Mouse (Mus musculus): ENCODE results near the gene Nanos1. TPM values are rescaled to one million over a fixed set of nuclear protein-coding genes. Genes with fewer than 3 reads are reported as not detected.

Nanos1 gene
- total and polyA plus RNA-seq, 3 experiments = 0.14 to 0.29 (median 0.20) TPM

GRCm38 (mm10) chr19:60799867-60800569, 44.2 kb downstream of the Nanos1 start:
- intact Hi-C loops (cut with DNase I) = no loop called here
- no peak for DNase-seq
- Histone ChIP-seq H3K27me3 (ENCODE audit: control insufficient read depth, insufficient read depth, low read length) (no peaks in the 10 kb centered on the region), H3K4me1 (ENCODE audit: control insufficient read depth, insufficient read depth, low read length) (no peaks in the 10 kb centered on the region), H3K36me3 (ENCODE audit: control insufficient read depth, insufficient read depth, low read length) (no peaks in the 10 kb centered on the region), H3K4me3 (no peak overlapping the region), H3K27ac (no peak overlapping the region), H3K79me2 (replicated peaks; ENCODE audit: control insufficient read depth, insufficient read depth, low read length) (no peaks in the 10 kb centered on the region), H3K9ac (ENCODE audit: low read depth, low read length) (no peak overlapping the region)
- TF ChIP-seq CTCF (IDR thresholded peaks at IDR 0.05) (no peak), POLR2A (IDR thresholded peaks at IDR 0.05; ENCODE audit: insufficient read depth, low read depth, low read length) (no peak), EP300 (IDR thresholded peaks at IDR 0.05; ENCODE audit: insufficient read depth, low read depth, low read length) (no peak)
- WGBS = 77% methylated on average over 7 of the region's 7 CpGs

GRCm38 (mm10) chr19:60804903-60805302, 49.1 kb downstream of the Nanos1 start:
- 42% methylated on average over 2 of the region's 2 CpGs for WGBS
- intact Hi-C loops (cut with DNase I) = no loop called here
- H3K36me3 ChIP-seq (ENCODE audit: control insufficient read depth, insufficient read depth, low read length) = no peaks in the 10 kb centered on the region

More at GRCm38 (mm10) chr19:60804903-60805302, 49.1 kb downstream of the Nanos1 start:
- Histone ChIP-seq H3K27ac (no peak overlapping the region), H3K4me1 (ENCODE audit: control insufficient read depth, insufficient read depth, low read length) (no peaks in the 10 kb centered on the region), H3K9ac (ENCODE audit: low read depth, low read length) (no peak overlapping the region), H3K4me3 (no peak overlapping the region), H3K79me2 (replicated peaks; ENCODE audit: control insufficient read depth, insufficient read depth, low read length) (no peaks in the 10 kb centered on the region), H3K27me3 (ENCODE audit: control insufficient read depth, insufficient read depth, low read length) (no peaks in the 10 kb centered on the region)
- no peak for DNase-seq
- TF ChIP-seq CTCF (IDR thresholded peaks at IDR 0.05) (no peak), EP300 (IDR thresholded peaks at IDR 0.05; ENCODE audit: insufficient read depth, low read depth, low read length) (no peak), POLR2A (IDR thresholded peaks at IDR 0.05; ENCODE audit: insufficient read depth, low read depth, low read length) (no peak)

Small RNA genes lying within 50 kb of the gene (microRNA-seq; reads per million reads assigned to microRNA genes)
- gene mmu-mir-3084-1 = 0 reads per million in 2 experiments

Other genes with a start within 250 kb of the Nanos1 start
- gene Cacul1, start 175.0 kb upstream of the Nanos1 start, total RNA-seq (2021) = 10 to 100 TPM; 27.4 to 27.8 TPM
- 5.8 and 10.8 TPM in 2 replicates for gene Cacul1, start 175.0 kb upstream of the Nanos1 start, polyA plus RNA-seq (2012; rRNA removed)
- gene Eif3a, start 34.7 kb downstream of the Nanos1 start, total RNA-seq (2021) = 100 to 1,000 TPM in 1 of 2 experiments, 10 to 100 TPM in 1; 95.4 to 105 TPM
- 24.0 and 53.1 TPM in 2 replicates for gene Eif3a, start 34.7 kb downstream of the Nanos1 start, polyA plus RNA-seq (2012; rRNA removed)
- gene Fam45a, start 55.6 kb downstream of the Nanos1 start, total RNA-seq (2021) = 10 to 100 TPM; 17.4 to 18.9 TPM
- 8.7 and 15.6 TPM in 2 replicates for gene Fam45a, start 55.6 kb downstream of the Nanos1 start, polyA plus RNA-seq (2012; rRNA removed)
- 1 to 10 TPM; 6.9 to 8.7 TPM for gene Sfxn4, start 105.5 kb downstream of the Nanos1 start, total RNA-seq (2021)
- 2.1 and 5.4 TPM in 2 replicates for gene Sfxn4, start 105.5 kb downstream of the Nanos1 start, polyA plus RNA-seq (2012; rRNA removed)
- 100 to 1,000 TPM; 353 to 407 TPM for gene Prdx3, start 118.6 kb downstream of the Nanos1 start, total RNA-seq (2021)
- 450 and 687 TPM in 2 replicates for gene Prdx3, start 118.6 kb downstream of the Nanos1 start, polyA plus RNA-seq (2012; rRNA removed)
- 10 to 100 TPM; 25.1 to 32.4 TPM for gene Grk5, start 133.8 kb downstream of the Nanos1 start, total RNA-seq (2021)
- 4.1 and 9.3 TPM in 2 replicates for gene Grk5, start 133.8 kb downstream of the Nanos1 start, polyA plus RNA-seq (2012; rRNA removed)